Comparison of ENCODE assay signal across 9 mouse cellular contexts in the genomic region with DNA sequence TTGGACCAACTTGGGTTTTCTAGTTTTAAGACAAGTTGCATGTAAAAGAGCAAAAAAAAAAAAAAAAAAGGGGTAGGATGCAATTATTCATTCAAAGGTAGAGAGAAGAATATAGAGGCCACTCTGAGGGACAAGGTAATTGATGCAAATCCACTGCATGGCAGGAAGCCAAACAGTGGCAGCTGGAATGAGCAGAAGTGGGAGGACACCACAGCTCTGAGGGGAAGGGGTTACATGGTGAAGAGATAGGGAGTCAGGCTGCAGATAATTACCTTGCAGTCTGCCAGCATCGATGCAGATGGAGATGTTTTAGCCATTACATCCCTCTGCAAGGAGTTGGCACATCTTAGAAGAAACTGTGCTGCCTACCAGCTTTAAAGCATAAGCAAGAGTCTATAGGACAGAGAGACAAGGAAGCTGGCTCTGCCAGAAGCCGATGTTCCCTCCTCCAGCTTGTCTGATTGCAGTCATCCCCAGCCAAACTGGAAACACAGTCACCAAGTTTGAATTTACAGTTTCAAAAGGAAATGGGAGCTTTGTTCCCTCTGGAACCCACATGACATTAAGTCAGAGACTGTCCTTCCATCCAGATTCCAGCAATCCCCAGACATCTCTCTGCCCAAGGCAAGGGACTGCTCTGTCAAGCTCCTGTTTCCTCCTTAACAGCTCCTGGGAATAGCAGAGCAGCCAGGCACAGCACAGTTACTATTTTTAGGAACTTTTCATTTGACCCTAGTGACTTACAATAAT.
DNase-seq lines count a peak whose midpoint lies in the region; ATAC-seq and TF ChIP-seq lines count a peak whose summit lies in the region.
"Had no signal": no experiment of that assay in that cellular context is flagged by ENCODE, and none has a peak within 500 bp of the region (broad histone marks: within the 10 kb centered on the region; RNA-seq: fewer than 3 reads in every experiment).

No protein-coding gene starts in this region.

- no peaks in the 10 kb centered on the region for H3K9me3 ChIP-seq in heart, embryonic 10.5 days
- H3K9me3 ChIP-seq in forebrain, embryonic 12.5 days: no peaks in the 10 kb centered on the region
- no peaks in the 10 kb centered on the region for H3K9me3 ChIP-seq in midbrain, embryonic 16.5 days (replicated peaks; ENCODE audit: control insufficient read depth, low read length, poor library complexity, severe bottlenecking)
- H3K9me3 ChIP-seq in lung, postnatal 0 days (ENCODE audit: low read length): no peaks in the 10 kb centered on the region

- TF ChIP-seq CTCF in lung, postnatal 0 days (IDR thresholded peaks at IDR 0.05): no peak
- no peak for TF ChIP-seq CTCF in thymus, adult 2 months (IDR thresholded peaks at IDR 0.05; ENCODE audit: borderline replicate concordance, control insufficient read depth, extremely low read depth, insufficient read depth, low read length, poor library complexity)

- no peak overlapping the region for H3K4me3 ChIP-seq in heart, embryonic 10.5 days
- H3K4me3 ChIP-seq in forebrain, embryonic 12.5 days (replicated peaks): no peak overlapping the region
- no peak overlapping the region for H3K4me3 ChIP-seq in midbrain, embryonic 16.5 days (ENCODE audit: low read depth, low read length)
- H3K4me3 ChIP-seq in lung, postnatal 0 days (ENCODE audit: low read depth, low read length): no peak overlapping the region
- no peak overlapping the region for H3K4me3 ChIP-seq in thymus, adult 2 months (ENCODE audit: control insufficient read depth, insufficient read depth, low read length)

- WGBS in heart, embryonic 10.5 days: 30% methylated on average over 2 of the region's 2 CpGs
- 24% methylated on average over 2 of the region's 2 CpGs for WGBS in forebrain, embryonic 12.5 days
- 27% methylated on average over 2 of the region's 2 CpGs for WGBS in midbrain, embryonic 16.5 days
- 44% methylated on average over 2 of the region's 2 CpGs for whole genome bisulfite sequencing in lung, postnatal 0 days
- WGBS in thymus, adult 2 months: 71% methylated on average over 2 of the region's 2 CpGs

- H3K27me3 ChIP-seq in heart, embryonic 10.5 days (ENCODE audit: insufficient read depth, poor library complexity, severe bottlenecking): no peaks in the 10 kb centered on the region
- H3K27me3 ChIP-seq in forebrain, embryonic 12.5 days: no peaks in the 10 kb centered on the region
- H3K27me3 ChIP-seq in midbrain, embryonic 16.5 days (ENCODE audit: control insufficient read depth, insufficient read depth, low read depth, low read length): no peaks in the 10 kb centered on the region
- H3K27me3 ChIP-seq in lung, postnatal 0 days (replicated peaks; ENCODE audit: insufficient read depth, low read length): no peaks in the 10 kb centered on the region
- H3K27me3 ChIP-seq in thymus, adult 2 months (ENCODE audit: control insufficient read depth, insufficient read depth, low read length): no peaks in the 10 kb centered on the region

- H3K4me2 ChIP-seq in forebrain, embryonic 12.5 days: no peak overlapping the region
- no peak overlapping the region for H3K4me2 ChIP-seq in midbrain, embryonic 16.5 days (ENCODE audit: low read length)
- no peak overlapping the region for H3K4me2 ChIP-seq in lung, postnatal 0 days (replicated peaks; ENCODE audit: low read depth, low read length)

- no peak for TF ChIP-seq POLR2A in thymus, adult 2 months (IDR thresholded peaks at IDR 0.05; ENCODE audit: control insufficient read depth, extremely low read depth, insufficient read depth, low read length, poor library complexity)

- ATAC-seq in forebrain, embryonic 12.5 days (ENCODE audit: low FRiP score): peak; percentile 86
- peak; percentile 90 for ATAC-seq in midbrain, embryonic 16.5 days
- no peak for ATAC-seq in megakaryocyte progenitor cell, adult 5-6 weeks (replicated peaks; ENCODE audit: poor library complexity)
- no peak for ATAC-seq in lung, postnatal 0 days

- H3K27ac ChIP-seq in heart, embryonic 10.5 days: peak overlapping the region; percentile 44; the same call in 1 of the 2 replicates
- peak overlapping the region; percentile 59 for H3K27ac ChIP-seq in forebrain, embryonic 12.5 days
- peak overlapping the region; percentile 54; the same call in 1 of the 2 replicates for H3K27ac ChIP-seq in midbrain, embryonic 16.5 days (ENCODE audit: low read length)
- H3K27ac ChIP-seq in lung, postnatal 0 days (ENCODE audit: low read length): no peak overlapping the region
- no peak overlapping the region for H3K27ac ChIP-seq in thymus, adult 2 months (ENCODE audit: control insufficient read depth, insufficient read depth, low read length)

- intact Hi-C loops in heart, postnatal 10 days (cut with DNase I): no loop called here

- H3K4me1 ChIP-seq in heart, embryonic 10.5 days: peaks cover 9% of the 10 kb centered on the region
- H3K4me1 ChIP-seq in forebrain, embryonic 12.5 days: peaks cover 9% of the 10 kb centered on the region
- peaks cover 5% of the 10 kb centered on the region for H3K4me1 ChIP-seq in midbrain, embryonic 16.5 days (ENCODE audit: control insufficient read depth, insufficient read depth, low read length)
- no peaks in the 10 kb centered on the region for H3K4me1 ChIP-seq in lung, postnatal 0 days (ENCODE audit: insufficient read depth, low read depth, low read length)
- H3K4me1 ChIP-seq in thymus, adult 2 months (replicated peaks; ENCODE audit: control insufficient read depth, insufficient read depth, low read length): no peaks in the 10 kb centered on the region

- TF ChIP-seq EP300 in lung, postnatal 0 days (IDR thresholded peaks at IDR 0.05): no peak

- no peak for DNase-seq in heart, embryonic 10.5 days (ENCODE audit: low spot score)
- no peak for DNase-seq in heart, postnatal 10 days
- peak; percentile 13 to 35 for DNase-seq in layer of hippocampus, adult 8-10 months (ENCODE audit: low spot score in 2 of 2)
- no peak for DNase-seq in lung, postnatal 0 days (ENCODE audit: low spot score)
- no peak for DNase-seq in thymus, adult 2 months
- DNase-seq: gastrocnemius, postnatal 10 days had no signal

- H3K9ac ChIP-seq in forebrain, embryonic 12.5 days: no peak overlapping the region
- H3K9ac ChIP-seq in midbrain, embryonic 16.5 days (ENCODE audit: low read depth, low read length): no peak overlapping the region
- H3K9ac ChIP-seq in lung, postnatal 0 days (replicated peaks; ENCODE audit: low read depth): no peak overlapping the region

- no peaks in the 10 kb centered on the region for H3K36me3 ChIP-seq in heart, embryonic 10.5 days
- no peaks in the 10 kb centered on the region for H3K36me3 ChIP-seq in forebrain, embryonic 12.5 days (replicated peaks)
- H3K36me3 ChIP-seq in midbrain, embryonic 16.5 days (ENCODE audit: control insufficient read depth, insufficient read depth, low read length): no peaks in the 10 kb centered on the region
- no peaks in the 10 kb centered on the region for H3K36me3 ChIP-seq in lung, postnatal 0 days (ENCODE audit: insufficient read depth, low read length)
- no peaks in the 10 kb centered on the region for H3K36me3 ChIP-seq in thymus, adult 2 months (ENCODE audit: control insufficient read depth, insufficient read depth, low read length)

Comparison
In these comparisons a context has a peak if more than half of its experiments do, and no peak if none do; other contexts are left out.
1. DNase-seq: peak in layer of hippocampus, adult 8-10 months (2 of 2); none in heart, embryonic 10.5 days (single experiment), heart, postnatal 10 days (0 of 2), lung, postnatal 0 days (single experiment) and thymus, adult 2 months (single experiment).
2. H3K27ac ChIP-seq: peak in heart, embryonic 10.5 days (single experiment), forebrain, embryonic 12.5 days (single experiment) and midbrain, embryonic 16.5 days (single experiment); none in lung, postnatal 0 days (single experiment) and thymus, adult 2 months (single experiment).
3. ATAC-seq: peak in forebrain, embryonic 12.5 days (single experiment) and midbrain, embryonic 16.5 days (single experiment); none in megakaryocyte progenitor cell, adult 5-6 weeks (single experiment) and lung, postnatal 0 days (single experiment).